Mouse (Mus musculus) G1E (cell line): ENCODE data around the gene Atoh7. TPM values are rescaled to one million over a fixed set of nuclear protein-coding genes. Genes with fewer than 3 reads are reported as not detected.

ENCODE experiments used
- ATAC-seq: 2 replicates; pipeline ENCODE4 v1.8.0; 2016; ENCODE audit warnings: mild to moderate bottlenecking; ENCODE audit not compliant: insufficient number of reproducible peaks, poor library complexity, low FRiP score, severe bottlenecking; ENCODE audit errors: extremely low read depth
- DNase-seq: peaks from one replicate; pipeline ENCODE4 v3.0.0; 2012; ENCODE audit warnings: low spot score
- H3K27me3 ChIP-seq: 2 replicates; pipeline ENCODE4 v1.6.1; 2012; ENCODE audit warnings: mild to moderate bottlenecking, low read length, inconsistent platforms; ENCODE audit not compliant: insufficient read depth
- H3K36me3 ChIP-seq: replicated peaks from 2 replicates; pipeline ENCODE3; 2012; ENCODE audit warnings: mild to moderate bottlenecking, inconsistent platforms
- H3K4me1 ChIP-seq: 2 replicates; pipeline ENCODE4 v1.6.1; 2012; ENCODE audit warnings: low read depth, low read length, inconsistent platforms, mixed read lengths; ENCODE audit not compliant: insufficient read depth
- H3K4me3 ChIP-seq: 2 replicates; pipeline ENCODE4 v1.5.1; 2012; ENCODE audit warnings: low read depth, mild to moderate bottlenecking, inconsistent platforms, low read length, moderate library complexity, mixed read lengths
- H3K9me3 ChIP-seq: replicated peaks from 2 replicates; pipeline ENCODE4 v1.6.1; 2012; ENCODE audit warnings: inconsistent platforms
- CTCF ChIP-seq: IDR thresholded peaks from 2 replicates; pipeline ENCODE4 v1.5.1; 2012; ENCODE audit warnings: low read depth, low read length, inconsistent platforms, mixed read lengths
- GATA1 ChIP-seq: IDR thresholded peaks from 2 replicates; pipeline ENCODE4 v1.6.1; 2012; ENCODE audit warnings: borderline replicate concordance, low read length, inconsistent platforms, mixed read lengths
- GATA2 ChIP-seq: IDR thresholded peaks from 2 replicates; pipeline ENCODE4 v1.6.1; 2012; ENCODE audit warnings: low read depth, low read length, inconsistent platforms, borderline replicate concordance
- POLR2AphosphoS5 ChIP-seq: IDR thresholded peaks from 2 replicates; pipeline ENCODE4 v1.6.1; 2012; ENCODE audit warnings: low read depth, low read length, inconsistent platforms; ENCODE audit not compliant: insufficient replicate concordance
- TAL1 ChIP-seq: conservative IDR thresholded peaks from 2 replicates; pipeline ENCODE4 v1.6.1; 2012; ENCODE audit warnings: low read depth, low read length, inconsistent platforms, mixed read lengths
- polyA plus RNA-seq: library from polyadenylated mRNA; stranded (reverse); fragments of >175 nt; gene quantifications from 2 replicates; pipeline ENCODE4 v1.2.3, GENCODE M21; 2012
- total RNA-seq, 2 experiments: library from RNA; stranded (forward) in 1 of 2; stranded (reverse) in 1 of 2; fragments of 200-1000 nt in 1 of 2; fragments of >200 nt in 1 of 2; fragmentation: Nextera tagmentation in 1 of 2; gene quantifications; 2 replicates each; pipeline ENCODE4 v1.2.3; 2014 to 2017

Gene Atoh7
- total and polyA plus RNA-seq, 3 experiments = not detected

- H3K4me1 ChIP-seq = no peaks in the 10 kb centered on the region
- H3K27me3 ChIP-seq = no peaks in the 10 kb centered on the region
- no peak for ATAC-seq
- no peak for DNase-seq
- TF ChIP-seq GATA1 (no peak), CTCF (no peak), POLR2AphosphoS5 (no peak), GATA2 (no peak), TAL1 (no peak)
- H3K36me3 ChIP-seq = no peaks in the 10 kb centered on the region
- no peaks in the 10 kb centered on the region for H3K9me3 ChIP-seq
- H3K4me3 ChIP-seq = no peak overlapping the region
These were observed 23.7 kb downstream of the Atoh7 start for GRCm38 (mm10) chr10:63123141-63123540.

GRCm38 (mm10) chr10:63124016-63124415 lies 24.6 kb downstream of the Atoh7 start:
- no peaks in the 10 kb centered on the region for H3K4me1 ChIP-seq
- H3K27me3 ChIP-seq = no peaks in the 10 kb centered on the region
- no peak overlapping the region for H3K4me3 ChIP-seq
- H3K36me3 ChIP-seq = no peaks in the 10 kb centered on the region
- ATAC-seq (no peak), DNase-seq (no peak)
- H3K9me3 ChIP-seq = no peaks in the 10 kb centered on the region
- TF ChIP-seq POLR2AphosphoS5 (no peak), CTCF (no peak), TAL1 (no peak), GATA2 (no peak), GATA1 (no peak)

GRCm38 (mm10) chr10:63125343-63125742 lies 25.9 kb downstream of the Atoh7 start:
- Histone ChIP-seq H3K4me3 (no peak overlapping the region), H3K4me1 (no peaks in the 10 kb centered on the region), H3K9me3 (no peaks in the 10 kb centered on the region), H3K36me3 (no peaks in the 10 kb centered on the region), H3K27me3 (no peaks in the 10 kb centered on the region)
- DNase-seq (no peak), ATAC-seq (no peak)
- TF ChIP-seq GATA1 = no peak
- TF ChIP-seq GATA2 = no peak
- TF ChIP-seq TAL1 = no peak
- no peak for TF ChIP-seq POLR2AphosphoS5
- TF ChIP-seq CTCF = no peak

- DNase-seq = no peak
- TF ChIP-seq CTCF (no peak), TAL1 (no peak), GATA2 (no peak), POLR2AphosphoS5 (no peak)
- Histone ChIP-seq H3K36me3 (no peaks in the 10 kb centered on the region), H3K9me3 (no peaks in the 10 kb centered on the region), H3K4me3 (no peak overlapping the region), H3K27me3 (no peaks in the 10 kb centered on the region), H3K4me1 (no peaks in the 10 kb centered on the region)
- no peak for ATAC-seq
These were observed 26.7 kb downstream of the Atoh7 start for GRCm38 (mm10) chr10:63126116-63126515.

GRCm38 (mm10) chr10:63127156-63127555 lies 27.7 kb downstream of the Atoh7 start:
- no peaks in the 10 kb centered on the region for H3K4me1 ChIP-seq
- no peak for TF ChIP-seq CTCF
- no peak for TF ChIP-seq GATA2
- no peak for TF ChIP-seq TAL1
- no peak for TF ChIP-seq GATA1
- no peak for TF ChIP-seq POLR2AphosphoS5
- H3K27me3 ChIP-seq = no peaks in the 10 kb centered on the region
- no peak for DNase-seq
- no peak overlapping the region for H3K4me3 ChIP-seq
- ATAC-seq = no peak
- no peaks in the 10 kb centered on the region for H3K9me3 ChIP-seq
- H3K36me3 ChIP-seq = no peaks in the 10 kb centered on the region

GRCm38 (mm10) chr10:63128256-63128655 lies 28.8 kb downstream of the Atoh7 start:
- Histone ChIP-seq H3K36me3 (no peaks in the 10 kb centered on the region), H3K4me1 (no peaks in the 10 kb centered on the region), H3K4me3 (no peak overlapping the region), H3K27me3 (no peaks in the 10 kb centered on the region), H3K9me3 (no peaks in the 10 kb centered on the region)
- DNase-seq (no peak), ATAC-seq (no peak)
- TF ChIP-seq TAL1 = no peak
- no peak for TF ChIP-seq CTCF
- no peak for TF ChIP-seq GATA2
- no peak for TF ChIP-seq GATA1
- no peak for TF ChIP-seq POLR2AphosphoS5

- Histone ChIP-seq H3K4me1 (no peaks in the 10 kb centered on the region), H3K4me3 (no peak overlapping the region), H3K27me3 (no peaks in the 10 kb centered on the region), H3K9me3 (no peaks in the 10 kb centered on the region), H3K36me3 (no peaks in the 10 kb centered on the region)
- DNase-seq (no peak), ATAC-seq (no peak)
- TF ChIP-seq CTCF (no peak), GATA1 (no peak), POLR2AphosphoS5 (no peak), TAL1 (no peak), GATA2 (no peak)
These were observed 31.0 kb downstream of the Atoh7 start for GRCm38 (mm10) chr10:63130500-63130899.
